Mouse (Mus musculus): Measurements from ENCODE around the gene Necab2.

GRCm38 (mm10) chr8:119423631-119424141 lies 22.8 kb upstream of the Necab2 start:
- no peak for TF ChIP-seq CTCF (IDR thresholded peaks at IDR 0.05; ENCODE audit: low read depth, low read length)
- no peak for TF ChIP-seq POLR2A (IDR thresholded peaks at IDR 0.05; ENCODE audit: borderline replicate concordance, low read depth, low read length)
